Mouse (Mus musculus) neural tube, embryonic 10.5 days (tissue): ENCODE results near the gene Olfr691.
"Not testable (repeated sequence)": the region's sequence is repeated elsewhere in the genome, so short reads cannot be mapped to it uniquely, and the experiment has no call there.

Experiments
- DNase-seq: peaks from one replicate; pipeline ENCODE4 v3.0.0-alpha.2; 2017; ENCODE audit warnings: low spot score; ENCODE audit errors: extremely low spot score

The Olfr691 gene

DNA sequence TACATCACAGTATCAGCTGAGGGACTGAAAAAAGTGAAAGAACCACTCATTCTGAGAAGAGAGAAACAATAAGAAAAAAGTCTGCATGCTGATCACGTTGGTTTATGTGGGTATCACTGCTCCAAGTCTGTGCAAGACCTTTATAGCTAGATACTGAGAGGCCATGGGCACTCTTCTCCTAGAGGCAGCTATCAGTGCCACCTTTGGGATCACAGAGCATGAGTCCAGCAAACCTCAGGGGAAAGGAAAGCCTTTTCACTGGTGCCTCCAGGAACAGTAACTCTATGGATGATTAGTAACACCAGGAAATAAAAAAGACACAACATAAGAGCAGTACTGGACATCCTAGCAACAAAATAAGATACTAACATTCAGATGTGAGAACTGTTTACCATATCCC, at the start of gene Olfr691:
Gene Olfr691 (minus strand): TSS at position 101 of the 400 bp plus-strand sequence.
- no peak for DNase-seq

- DNase-seq = no peak
Measured at GRCm38 (mm10) chr7:105390236-105390635, 48.2 kb upstream of the Olfr691 start.

DNA sequence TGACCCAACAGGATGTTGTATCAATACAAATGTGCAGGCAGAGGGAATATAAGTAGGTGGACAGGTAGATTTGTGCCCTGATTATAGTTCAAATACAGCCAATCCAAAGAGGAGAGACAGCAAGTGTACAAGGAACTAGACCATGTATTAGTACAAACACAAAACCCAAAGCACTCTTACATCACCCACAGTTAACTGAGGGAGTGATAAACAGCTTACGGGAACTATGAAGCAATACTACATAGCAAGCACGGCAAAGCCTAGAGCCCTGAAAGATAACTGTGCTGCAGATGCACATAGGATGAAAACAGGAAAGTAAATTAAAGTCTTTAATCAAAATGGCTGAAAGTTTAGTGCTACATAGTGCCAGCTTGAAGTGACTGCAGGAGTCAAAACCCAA, 45.6 kb upstream of the Olfr691 start:
- DNase-seq = no peak

- DNase-seq = no peak
Measured at GRCm38 (mm10) chr7:105380329-105380728, 38.3 kb upstream of the Olfr691 start.

GRCm38 (mm10) chr7:105374866-105375265, 32.8 kb upstream of the Olfr691 start, which contains the start of gene Gm5901:
Gm5901 (plus strand) TSS chr7:105375038.
- DNase-seq = no peak

DNA sequence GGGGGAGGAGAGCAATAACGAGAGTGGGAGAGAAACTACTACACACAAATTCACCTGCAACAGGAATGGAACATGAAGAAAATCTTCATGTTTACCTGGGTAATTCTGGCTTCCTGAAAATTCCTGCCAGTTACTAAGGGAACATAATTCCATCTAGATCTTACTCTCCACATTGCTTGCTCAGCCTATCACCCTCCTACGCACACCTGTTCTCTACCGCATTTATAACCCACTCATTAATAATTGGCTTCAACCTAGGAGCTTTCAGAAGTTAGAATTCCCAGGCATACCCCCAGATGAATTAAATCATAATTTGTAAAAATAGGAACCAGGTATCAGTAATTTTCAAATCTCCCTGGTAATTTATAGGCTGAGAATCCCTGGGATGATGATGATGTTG, 31.9 kb upstream of the Olfr691 start:
- DNase-seq = no peak

DNA sequence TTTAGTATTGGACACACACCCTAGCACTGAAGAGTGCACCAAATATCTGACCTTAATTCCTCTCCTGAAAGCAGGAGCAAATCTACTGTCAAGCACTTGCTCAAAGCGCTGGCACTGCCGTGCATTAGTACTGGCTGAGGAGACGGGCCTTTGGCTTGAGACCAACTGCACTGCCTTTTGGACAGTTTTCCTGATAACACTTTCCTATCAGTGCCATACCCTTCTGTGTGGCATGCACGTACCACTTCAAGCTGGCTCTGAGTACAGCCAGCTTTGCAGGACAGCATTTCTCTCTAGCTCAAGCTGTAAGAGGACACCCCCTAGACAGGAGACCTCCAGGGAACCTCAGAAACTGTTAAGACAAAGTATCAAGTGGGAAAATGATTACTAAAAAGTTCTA, 31.4 kb upstream of the Olfr691 start:
- no peak for DNase-seq

- no peak for DNase-seq
Measured at GRCm38 (mm10) chr7:105372912-105373311, 30.8 kb upstream of the Olfr691 start.

GRCm38 (mm10) chr7:105368521-105368920, 26.5 kb upstream of the Olfr691 start:
- no peak for DNase-seq

- DNase-seq = no peak
Measured at GRCm38 (mm10) chr7:105367930-105368329, 25.9 kb upstream of the Olfr691 start, which contains the start of gene Olfr692. Olfr692 (plus strand) TSS chr7:105368230.

DNA sequence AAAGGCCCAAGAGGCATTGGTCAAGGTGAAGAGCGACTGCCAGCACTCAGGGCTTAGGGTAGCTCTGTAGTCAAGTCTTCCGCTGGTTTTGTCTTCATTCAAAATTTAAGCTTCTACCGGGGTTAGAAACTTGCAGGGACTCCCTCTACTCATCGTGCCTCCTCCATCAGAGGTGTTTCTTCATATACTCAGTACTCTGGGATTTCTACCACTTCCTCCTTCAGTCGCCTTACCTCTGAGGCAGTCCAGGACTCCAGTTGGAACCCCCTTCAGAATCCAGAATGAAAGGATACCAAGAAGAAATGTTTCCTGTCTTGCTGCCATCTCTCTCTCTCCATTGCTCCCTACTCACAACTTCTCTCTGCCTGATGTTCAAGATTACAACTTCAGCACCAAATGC, 25.2 kb upstream of the Olfr691 start:
- DNase-seq = no peak

DNA sequence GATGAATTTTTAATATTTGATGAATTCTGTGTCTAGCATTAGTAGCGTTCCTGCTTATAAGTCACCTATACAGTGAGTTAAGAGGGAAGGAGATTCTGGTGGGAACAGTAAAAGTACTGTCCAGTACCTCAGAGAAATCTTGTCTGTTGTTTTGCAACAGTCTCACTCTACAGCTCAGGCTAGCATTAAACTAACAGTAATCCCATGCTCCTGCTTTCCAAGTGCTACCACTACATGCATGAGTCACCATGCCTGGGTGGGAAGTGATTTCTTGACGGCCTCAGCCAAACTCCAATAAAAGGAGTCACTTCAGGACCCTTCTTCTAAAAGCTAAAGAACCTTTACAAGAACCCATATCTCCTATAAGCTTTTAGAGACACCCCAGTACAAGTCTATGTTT, 19.6 kb upstream of the Olfr691 start:
- DNase-seq = no peak

DNA sequence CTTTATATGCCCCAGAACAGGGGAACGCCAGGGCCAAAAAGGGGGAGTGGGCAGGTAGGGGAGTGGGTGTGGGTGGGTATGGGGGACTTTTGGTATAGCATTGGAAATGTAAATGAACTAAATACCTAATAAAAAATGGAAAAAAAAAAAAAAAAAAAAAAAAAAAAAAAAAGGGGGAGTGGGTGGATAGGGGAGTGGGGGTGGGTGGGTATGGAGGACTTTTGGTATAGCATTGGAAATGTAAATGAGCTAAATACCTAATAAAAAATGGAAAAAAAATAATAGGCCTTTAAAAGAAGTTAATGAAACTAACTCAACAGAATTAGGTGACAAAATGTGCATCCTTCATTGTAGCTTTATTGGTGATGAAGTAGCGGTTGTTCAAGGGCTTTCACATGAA, 14.4 kb upstream of the Olfr691 start:
- DNase-seq = not testable (repeated sequence)

DNA sequence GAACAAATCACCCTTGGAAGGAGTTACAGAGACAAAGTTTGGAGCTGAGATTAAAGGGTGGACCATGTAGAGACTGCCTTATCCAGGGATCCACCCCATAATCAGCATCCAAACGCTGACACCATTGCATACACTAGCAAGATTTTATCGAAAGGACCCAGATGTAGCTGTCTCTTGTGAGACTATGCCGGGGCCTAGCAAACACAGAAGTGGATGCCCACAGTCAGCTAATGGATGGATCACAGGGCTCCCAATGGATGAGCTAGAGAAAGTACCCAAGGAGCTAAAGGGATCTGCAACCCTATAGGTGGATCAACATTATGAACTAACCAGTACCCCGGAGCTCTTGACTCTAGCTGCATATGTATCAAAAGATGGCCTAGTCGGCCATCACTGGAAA, 14.0 kb upstream of the Olfr691 start:
- DNase-seq = not testable (repeated sequence)

DNA sequence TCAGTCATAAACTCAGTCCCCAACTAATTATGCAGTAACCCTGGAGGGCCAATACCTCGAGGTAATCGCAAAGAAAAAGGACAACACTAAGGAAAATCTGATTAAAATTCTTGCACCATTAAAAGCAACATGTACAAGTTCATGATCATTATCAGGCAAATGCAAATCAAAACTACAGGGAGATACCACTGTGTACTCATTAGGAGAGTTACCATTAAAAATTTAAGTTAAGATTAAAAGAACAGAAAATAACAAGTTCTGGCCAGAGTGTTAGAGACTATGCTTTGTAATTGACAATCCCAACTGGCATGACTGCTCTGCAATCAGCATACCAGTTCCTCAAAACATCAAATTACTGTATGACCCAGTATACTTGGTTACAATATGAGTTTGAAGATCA, 682 bp upstream of the Olfr691 start:
- no peak for DNase-seq

DNA sequence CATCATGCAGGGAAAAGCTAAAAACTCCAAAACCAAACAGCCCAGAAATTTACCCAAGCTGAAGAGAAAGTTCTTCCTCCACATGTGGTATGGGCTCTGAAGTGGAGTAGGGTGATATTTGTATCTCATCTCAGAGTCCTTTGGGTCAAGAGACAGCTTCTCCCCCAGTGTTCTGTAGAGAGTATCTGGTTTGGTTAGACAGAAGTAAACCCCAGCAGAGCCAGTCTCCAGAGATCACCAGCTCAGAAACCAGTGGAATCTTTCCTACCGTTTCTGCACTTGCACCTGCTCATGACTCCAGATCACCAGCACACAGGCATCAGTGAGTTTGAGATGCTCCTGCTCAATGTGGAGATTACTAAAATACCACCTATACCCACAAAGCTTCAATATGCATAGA, 8.1 kb downstream of the Olfr691 start, which contains the start of gene Olfr690:
Gene Olfr690 (minus strand): TSS at position 101 of the 400 bp plus-strand sequence.
- no peak for DNase-seq

DNA sequence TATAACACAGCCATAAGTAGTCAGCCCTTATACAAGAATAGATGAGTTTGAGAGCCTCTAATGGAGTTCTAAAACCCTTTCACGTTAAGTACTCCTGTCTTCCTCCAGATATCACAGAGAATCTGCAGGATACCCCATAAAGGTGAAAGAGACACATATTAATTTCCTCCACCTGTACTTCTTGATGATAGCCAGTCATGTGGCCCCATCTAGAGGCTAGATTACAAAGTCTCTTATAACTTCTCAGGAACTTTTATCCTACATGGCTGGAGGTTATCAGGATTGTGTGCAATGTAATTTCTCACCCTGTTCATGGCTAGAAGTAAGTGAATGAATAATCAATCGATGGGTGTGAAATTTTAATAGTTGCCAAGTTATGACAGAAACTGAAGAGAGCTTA, 16.8 kb downstream of the Olfr691 start:
- no peak for DNase-seq

DNA sequence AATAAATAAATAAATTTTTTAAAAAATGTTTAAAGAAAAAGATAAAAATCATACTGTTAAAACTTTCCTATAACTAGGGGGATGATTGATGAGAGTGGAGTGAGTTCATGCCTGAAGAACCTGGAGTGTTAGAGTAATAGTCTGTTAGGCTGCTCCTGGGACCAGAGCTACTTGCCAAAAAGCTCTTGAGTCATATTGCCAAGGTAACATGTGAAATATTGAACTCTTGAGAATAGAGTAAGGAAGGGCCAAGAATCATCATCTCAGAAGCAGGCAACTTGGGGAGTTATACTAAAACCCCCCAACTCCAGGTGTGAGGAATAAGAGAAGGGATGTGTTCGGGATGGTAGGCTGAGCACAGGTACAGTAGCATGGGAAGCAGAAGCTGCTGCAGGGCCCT, 31.2 kb downstream of the Olfr691 start, which contains the start of gene Olfr689:
Gene Olfr689 (plus strand): TSS at position 301 of the 400 bp plus-strand sequence.
- no peak for DNase-seq

DNA sequence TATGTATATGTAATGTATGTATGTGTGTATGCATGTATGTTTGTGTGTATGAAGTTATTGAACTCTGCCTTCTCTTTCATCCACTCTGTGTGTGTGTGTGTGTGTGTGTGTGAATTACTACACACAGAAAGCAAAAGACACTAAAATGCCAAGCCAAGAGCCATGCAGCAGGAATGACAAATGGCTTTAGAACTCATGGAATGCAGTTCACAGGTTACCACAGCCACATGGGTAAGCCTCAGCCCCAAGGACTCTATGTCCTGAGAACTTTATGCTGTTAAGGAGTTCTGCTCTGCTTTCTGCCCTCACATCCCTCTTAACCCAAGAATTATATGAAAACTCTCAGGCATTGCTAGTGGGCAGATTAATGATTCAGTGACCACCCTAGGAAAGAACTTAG, 52.0 kb downstream of the Olfr691 start:
- no peak for DNase-seq

- DNase-seq = no peak
Measured at GRCm38 (mm10) chr7:105287795-105288194, 54.3 kb downstream of the Olfr691 start, which contains the start of gene Olfr688. Olfr688 (plus strand) TSS chr7:105288095.
